Mouse (Mus musculus): ENCODE measurements around the gene Flnb. TPM values are rescaled to one million over a fixed set of nuclear protein-coding genes. Genes with fewer than 3 reads are reported as not detected.

Gene Flnb
- polyA plus RNA-seq, 1 experiment = 326 TPM

GRCm38 (mm10) chr14:7974643-7975042 is 156.9 kb downstream of the Flnb start:
- Histone ChIP-seq H3K36me3 (ENCODE audit: control insufficient read depth, insufficient read depth, low read length, poor library complexity, severe bottlenecking) (no peaks in the 10 kb centered on the region), H3K4me3 (ENCODE audit: low read depth, low read length) (no peak overlapping the region), H3K27ac (ENCODE audit: insufficient read depth, low read length) (no peak overlapping the region), H3K27me3 (ENCODE audit: control insufficient read depth, insufficient read depth, low read length, poor library complexity, severe bottlenecking) (no peaks in the 10 kb centered on the region), H3K9me3 (replicated peaks; ENCODE audit: control insufficient read depth, insufficient read depth, low read length, poor library complexity, severe bottlenecking) (no peaks in the 10 kb centered on the region), H3K4me1 (ENCODE audit: control insufficient read depth, insufficient read depth, low read length) (no peaks in the 10 kb centered on the region), H3K9ac (ENCODE audit: low read depth, poor library complexity, severe bottlenecking) (no peak overlapping the region)
- TF ChIP-seq EP300 (IDR thresholded peaks at IDR 0.05; ENCODE audit: insufficient read depth, low read depth, low read length) (no peak), CTCF (IDR thresholded peaks at IDR 0.05; ENCODE audit: low read depth, low read length) (no peak), POLR2A (IDR thresholded peaks at IDR 0.05; ENCODE audit: insufficient read depth, low read length) (no peak)

- Histone ChIP-seq H3K27ac (ENCODE audit: insufficient read depth, low read length) (no peak overlapping the region), H3K27me3 (ENCODE audit: control insufficient read depth, insufficient read depth, low read length, poor library complexity, severe bottlenecking) (no peaks in the 10 kb centered on the region), H3K9ac (ENCODE audit: low read depth, poor library complexity, severe bottlenecking) (no peak overlapping the region), H3K4me1 (ENCODE audit: control insufficient read depth, insufficient read depth, low read length) (no peaks in the 10 kb centered on the region), H3K9me3 (replicated peaks; ENCODE audit: control insufficient read depth, insufficient read depth, low read length, poor library complexity, severe bottlenecking) (no peaks in the 10 kb centered on the region), H3K4me3 (ENCODE audit: low read depth, low read length) (no peak overlapping the region), H3K36me3 (ENCODE audit: control insufficient read depth, insufficient read depth, low read length, poor library complexity, severe bottlenecking) (no peaks in the 10 kb centered on the region)
- no peak for TF ChIP-seq EP300 (IDR thresholded peaks at IDR 0.05; ENCODE audit: insufficient read depth, low read depth, low read length)
- TF ChIP-seq CTCF (IDR thresholded peaks at IDR 0.05; ENCODE audit: low read depth, low read length) = no peak
- no peak for TF ChIP-seq POLR2A (IDR thresholded peaks at IDR 0.05; ENCODE audit: insufficient read depth, low read length)
These were observed 157.4 kb downstream of the Flnb start for GRCm38 (mm10) chr14:7975177-7975576.

GRCm38 (mm10) chr14:7977471-7977870 is 159.7 kb downstream of the Flnb start:
- TF ChIP-seq POLR2A (IDR thresholded peaks at IDR 0.05; ENCODE audit: insufficient read depth, low read length) = no peak
- no peak for TF ChIP-seq CTCF (IDR thresholded peaks at IDR 0.05; ENCODE audit: low read depth, low read length)
- TF ChIP-seq EP300 (IDR thresholded peaks at IDR 0.05; ENCODE audit: insufficient read depth, low read depth, low read length) = no peak

GRCm38 (mm10) chr14:7978183-7978582 is 160.4 kb downstream of the Flnb start:
- TF ChIP-seq CTCF (IDR thresholded peaks at IDR 0.05; ENCODE audit: low read depth, low read length) = no peak
- TF ChIP-seq POLR2A (IDR thresholded peaks at IDR 0.05; ENCODE audit: insufficient read depth, low read length) = no peak
- no peak for TF ChIP-seq EP300 (IDR thresholded peaks at IDR 0.05; ENCODE audit: insufficient read depth, low read depth, low read length)

More at GRCm38 (mm10) chr14:7977471-7977870, 159.7 kb downstream of the Flnb start:
- H3K27ac ChIP-seq (ENCODE audit: insufficient read depth, low read length) = no peak overlapping the region
- H3K36me3 ChIP-seq (ENCODE audit: control insufficient read depth, insufficient read depth, low read length, poor library complexity, severe bottlenecking) = no peaks in the 10 kb centered on the region
- no peak overlapping the region for H3K4me3 ChIP-seq (ENCODE audit: low read depth, low read length)
- H3K4me1 ChIP-seq (ENCODE audit: control insufficient read depth, insufficient read depth, low read length) = no peaks in the 10 kb centered on the region
- no peaks in the 10 kb centered on the region for H3K27me3 ChIP-seq (ENCODE audit: control insufficient read depth, insufficient read depth, low read length, poor library complexity, severe bottlenecking)
- H3K9ac ChIP-seq (ENCODE audit: low read depth, poor library complexity, severe bottlenecking) = no peak overlapping the region
- H3K9me3 ChIP-seq (replicated peaks; ENCODE audit: control insufficient read depth, insufficient read depth, low read length, poor library complexity, severe bottlenecking) = no peaks in the 10 kb centered on the region

GRCm38 (mm10) chr14:7981226-7981625 is 163.5 kb downstream of the Flnb start:
- H3K9ac ChIP-seq (ENCODE audit: low read depth, poor library complexity, severe bottlenecking) = no peak overlapping the region
- H3K27me3 ChIP-seq (ENCODE audit: control insufficient read depth, insufficient read depth, low read length, poor library complexity, severe bottlenecking) = no peaks in the 10 kb centered on the region
- TF ChIP-seq CTCF (IDR thresholded peaks at IDR 0.05; ENCODE audit: low read depth, low read length) = no peak
- TF ChIP-seq POLR2A (IDR thresholded peaks at IDR 0.05; ENCODE audit: insufficient read depth, low read length) = no peak
- no peak for TF ChIP-seq EP300 (IDR thresholded peaks at IDR 0.05; ENCODE audit: insufficient read depth, low read depth, low read length)

More at GRCm38 (mm10) chr14:7978183-7978582, 160.4 kb downstream of the Flnb start:
- Histone ChIP-seq H3K27ac (ENCODE audit: insufficient read depth, low read length) (no peak overlapping the region), H3K9ac (ENCODE audit: low read depth, poor library complexity, severe bottlenecking) (no peak overlapping the region), H3K36me3 (ENCODE audit: control insufficient read depth, insufficient read depth, low read length, poor library complexity, severe bottlenecking) (no peaks in the 10 kb centered on the region), H3K9me3 (replicated peaks; ENCODE audit: control insufficient read depth, insufficient read depth, low read length, poor library complexity, severe bottlenecking) (no peaks in the 10 kb centered on the region), H3K4me3 (ENCODE audit: low read depth, low read length) (no peak overlapping the region), H3K4me1 (ENCODE audit: control insufficient read depth, insufficient read depth, low read length) (no peaks in the 10 kb centered on the region), H3K27me3 (ENCODE audit: control insufficient read depth, insufficient read depth, low read length, poor library complexity, severe bottlenecking) (no peaks in the 10 kb centered on the region)

GRCm38 (mm10) chr14:7986913-7987312 is 169.2 kb downstream of the Flnb start:
- Histone ChIP-seq H3K4me1 (ENCODE audit: control insufficient read depth, insufficient read depth, low read length) (no peaks in the 10 kb centered on the region), H3K9ac (ENCODE audit: low read depth, poor library complexity, severe bottlenecking) (no peak overlapping the region), H3K9me3 (replicated peaks; ENCODE audit: control insufficient read depth, insufficient read depth, low read length, poor library complexity, severe bottlenecking) (no peaks in the 10 kb centered on the region), H3K4me3 (ENCODE audit: low read depth, low read length) (no peak overlapping the region), H3K27me3 (ENCODE audit: control insufficient read depth, insufficient read depth, low read length, poor library complexity, severe bottlenecking) (no peaks in the 10 kb centered on the region), H3K36me3 (ENCODE audit: control insufficient read depth, insufficient read depth, low read length, poor library complexity, severe bottlenecking) (no peaks in the 10 kb centered on the region), H3K27ac (ENCODE audit: insufficient read depth, low read length) (no peak overlapping the region)
- TF ChIP-seq POLR2A (IDR thresholded peaks at IDR 0.05; ENCODE audit: insufficient read depth, low read length) (no peak), CTCF (IDR thresholded peaks at IDR 0.05; ENCODE audit: low read depth, low read length) (no peak), EP300 (IDR thresholded peaks at IDR 0.05; ENCODE audit: insufficient read depth, low read depth, low read length) (no peak)

More at GRCm38 (mm10) chr14:7981226-7981625, 163.5 kb downstream of the Flnb start:
- Histone ChIP-seq H3K27ac (ENCODE audit: insufficient read depth, low read length) (no peak overlapping the region), H3K36me3 (ENCODE audit: control insufficient read depth, insufficient read depth, low read length, poor library complexity, severe bottlenecking) (no peaks in the 10 kb centered on the region), H3K4me1 (ENCODE audit: control insufficient read depth, insufficient read depth, low read length) (no peaks in the 10 kb centered on the region), H3K9me3 (replicated peaks; ENCODE audit: control insufficient read depth, insufficient read depth, low read length, poor library complexity, severe bottlenecking) (no peaks in the 10 kb centered on the region), H3K4me3 (ENCODE audit: low read depth, low read length) (no peak overlapping the region)

Measured in ES-Bruce4 (cell line).